Mouse (Mus musculus) cerebellum, adult 9-11 months (tissue): Measurements from ENCODE around the gene Crygb.
A peak's percentile ranks its signal among the peaks of the same experiment; 100 is the strongest.
"Not testable (repeated sequence)": the region's sequence is repeated elsewhere in the genome, so short reads cannot be mapped to it uniquely, and the experiment has no call there.

ENCODE experiments used
- DNase-seq: peaks from one replicate; pipeline ENCODE4 v3.0.0; 2022

Gene Crygb

DNA sequence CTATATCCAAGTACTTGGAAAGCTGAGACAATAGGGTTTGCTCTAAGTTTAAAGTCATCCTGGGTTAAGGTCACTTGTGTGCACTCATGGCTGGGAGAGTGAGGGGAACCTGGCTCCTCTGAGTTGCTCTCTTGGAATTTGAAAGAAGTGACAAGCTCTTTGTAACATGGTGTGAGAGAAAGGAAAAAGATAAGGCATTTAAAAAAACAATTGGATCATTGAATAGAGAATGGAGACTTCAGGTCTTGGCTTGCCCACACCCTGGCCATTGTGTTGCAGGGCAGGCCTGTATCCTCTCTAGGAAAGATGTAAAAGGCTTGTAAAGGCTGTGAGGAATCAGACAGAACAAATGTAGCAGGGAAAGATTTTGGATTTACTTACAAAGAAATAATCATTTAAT lies 14.2 kb downstream of the Crygb start:
- DNase-seq: no peak

DNA sequence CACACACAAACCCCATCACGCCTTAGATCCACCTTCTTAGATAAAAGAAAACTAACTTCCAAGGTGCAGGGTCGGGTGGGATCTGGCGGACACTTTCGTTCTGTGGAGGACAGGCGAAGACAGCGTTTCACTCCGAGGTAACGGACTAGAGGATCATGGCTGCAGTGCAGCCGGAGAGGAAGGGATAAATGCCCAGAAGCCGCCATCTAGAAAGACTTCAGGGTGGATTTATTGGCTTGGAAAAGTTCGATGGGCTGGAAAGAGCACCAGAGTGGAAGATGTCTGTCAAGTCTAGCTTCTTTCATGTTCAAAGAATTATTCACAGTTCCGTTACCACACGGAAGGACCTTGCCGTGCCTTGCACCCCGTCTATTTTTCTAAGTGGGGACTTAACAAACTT lies 17.9 kb downstream of the Crygb start:
- no peak for DNase-seq

DNA sequence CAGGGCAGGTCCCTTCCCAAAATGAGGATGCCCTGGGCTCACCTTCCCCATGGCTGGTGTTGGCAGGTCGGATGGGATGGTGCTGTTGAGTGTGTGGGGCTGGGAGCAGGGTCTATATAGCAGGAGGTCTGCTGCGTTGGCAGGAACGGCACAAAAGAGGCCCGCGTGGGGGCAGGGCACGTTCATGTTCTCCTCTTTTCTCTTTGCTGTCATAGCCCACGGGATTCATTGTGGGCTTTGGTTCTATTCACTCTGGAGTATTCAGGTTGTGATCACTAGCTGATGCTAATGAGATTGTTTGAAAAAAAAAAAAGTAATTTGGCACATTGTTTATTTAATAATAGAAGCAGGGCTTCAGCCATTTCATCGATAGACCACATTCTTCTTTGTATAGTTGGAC lies 18.7 kb downstream of the Crygb start, which contains the start of gene Crygd:
TSS of gene Crygd (minus strand) at position 101 of the 400 bp plus-strand sequence.
- DNase-seq: no peak

DNA sequence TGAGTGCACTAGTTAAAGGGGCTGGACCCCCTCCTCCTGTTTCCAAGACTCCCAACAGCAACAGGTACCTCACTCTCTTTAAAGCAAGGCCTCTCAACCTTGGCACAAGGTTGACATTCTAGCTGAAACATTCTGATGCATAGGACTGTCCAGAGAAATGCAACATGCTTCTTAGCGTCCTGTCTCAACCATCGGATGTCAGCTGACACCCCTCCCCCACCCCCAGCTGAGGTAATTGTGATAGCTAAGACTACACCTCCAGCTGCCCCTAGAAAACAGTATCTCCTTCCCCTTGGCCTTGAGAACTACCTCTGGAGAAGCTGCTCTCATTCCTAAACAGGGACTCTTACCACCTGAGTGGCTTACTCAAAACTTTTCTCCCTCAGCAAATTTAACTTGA lies 29.9 kb downstream of the Crygb start:
- no peak for DNase-seq

DNA sequence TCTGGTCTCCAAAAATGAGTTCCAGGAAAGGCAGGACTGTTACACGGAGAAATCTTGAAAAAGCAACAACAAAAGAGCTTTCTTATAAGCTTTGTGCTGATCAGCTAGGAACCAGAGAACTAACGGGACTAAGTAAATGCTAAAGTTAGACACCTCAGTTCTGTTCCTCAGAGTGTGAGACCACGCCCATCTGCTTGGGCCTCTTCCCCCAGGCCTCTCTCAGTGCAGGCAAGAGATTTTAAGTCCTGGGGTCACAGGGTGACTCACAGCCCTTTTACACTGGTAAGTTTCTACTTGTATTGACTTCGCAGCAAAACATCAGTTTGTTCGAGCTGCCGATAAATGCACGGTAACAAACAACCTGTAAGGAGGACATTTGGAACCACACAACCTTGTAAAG lies 30.4 kb downstream of the Crygb start:
- no peak for DNase-seq

DNA sequence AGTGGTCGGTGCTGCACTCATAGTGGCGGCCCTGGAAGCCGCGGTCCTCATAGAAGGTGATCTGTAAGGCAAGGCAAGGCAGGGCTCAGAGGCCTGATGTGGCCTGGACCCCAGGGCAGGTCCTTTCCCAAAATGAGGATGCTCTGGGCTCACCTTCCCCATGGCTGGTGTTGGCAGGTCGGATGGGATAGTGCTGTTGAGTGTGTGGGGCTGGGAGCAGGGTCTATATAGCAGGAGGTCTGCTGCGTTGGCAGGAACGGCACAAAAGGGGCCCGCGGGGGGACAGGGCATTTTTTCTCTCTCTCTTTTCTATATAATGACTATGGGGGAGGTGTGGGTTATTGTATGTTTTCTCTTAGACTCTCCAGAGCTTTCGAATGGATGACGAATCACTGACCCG lies 31.1 kb downstream of the Crygb start, which contains the start of gene Cryge:
TSS of gene Cryge (minus strand) at position 198 of the 400 bp plus-strand sequence.
- DNase-seq: not testable (repeated sequence)

DNA sequence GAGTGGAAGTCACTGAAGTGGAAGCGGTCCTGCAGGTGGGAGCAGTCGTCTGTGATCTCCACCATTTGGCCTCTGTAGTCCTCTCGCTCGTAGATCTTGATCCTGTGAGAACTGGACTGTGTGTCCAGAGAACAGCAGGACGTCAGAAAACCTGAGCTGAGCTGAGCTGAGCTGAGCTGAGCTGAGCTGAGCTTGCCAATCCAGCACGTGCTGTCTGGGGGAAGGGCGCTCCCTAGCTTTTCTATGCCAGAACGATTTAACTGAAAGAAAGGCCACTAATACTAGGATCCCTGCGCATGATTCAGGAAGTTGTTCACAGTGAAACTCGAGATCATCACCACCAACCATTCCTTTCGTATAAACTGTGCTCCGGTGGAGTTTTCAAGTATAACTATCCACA lies 33.3 kb downstream of the Crygb start:
- peak; percentile 6 for DNase-seq

DNA sequence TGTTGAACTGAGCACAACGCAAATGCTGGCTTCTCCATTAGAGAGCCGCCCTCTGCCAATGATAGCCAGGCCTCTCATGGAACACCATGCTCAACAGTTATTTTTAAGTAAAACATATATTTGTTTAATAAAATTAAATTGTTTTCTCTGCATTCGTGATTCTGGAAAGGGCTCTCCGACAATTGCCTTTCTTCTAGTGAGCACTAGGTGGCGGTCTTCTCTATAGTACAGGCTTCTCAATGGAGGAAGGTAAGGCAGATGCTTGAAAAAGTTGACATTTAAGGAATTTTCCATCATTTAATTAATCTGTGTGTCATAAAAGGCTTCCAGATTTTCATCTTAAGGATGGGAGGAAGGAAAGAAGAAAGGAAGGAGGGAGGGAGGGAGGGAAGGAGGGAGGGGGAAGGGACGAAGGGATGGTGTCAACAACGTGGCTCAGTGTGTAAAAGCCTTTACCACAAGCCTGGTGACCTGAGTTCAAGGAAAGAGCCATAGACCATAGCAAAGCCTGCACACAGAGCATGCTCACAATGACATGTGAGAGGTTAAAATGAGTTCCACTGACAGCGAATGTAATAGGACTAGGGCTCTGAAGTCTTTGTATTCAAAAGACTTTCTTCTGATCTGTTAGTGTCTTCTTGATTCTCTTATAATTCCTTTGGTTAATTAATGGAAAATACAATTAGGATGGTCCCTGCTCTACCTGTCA lies 35.5 kb downstream of the Crygb start:
- no peak for DNase-seq

DNA sequence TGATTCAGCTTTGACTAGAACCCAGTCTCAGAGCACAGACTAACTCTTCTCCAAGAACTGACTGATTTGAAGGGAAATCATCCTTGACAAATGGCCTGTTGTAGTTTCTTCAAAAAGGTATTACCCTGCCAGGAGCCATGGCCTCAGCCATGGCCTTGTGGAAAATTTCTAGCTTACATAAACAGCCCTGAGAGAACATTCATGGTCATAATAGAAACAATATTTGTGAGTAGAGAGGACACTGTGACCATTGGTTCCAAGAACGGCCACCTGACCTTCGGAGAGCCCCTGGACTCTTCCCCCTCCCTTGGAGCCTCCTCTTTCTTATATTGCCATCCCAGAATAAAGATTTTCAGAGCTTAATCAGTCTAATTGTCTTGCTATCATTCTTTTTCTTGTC lies 38.7 kb downstream of the Crygb start:
- DNase-seq: no peak

DNA sequence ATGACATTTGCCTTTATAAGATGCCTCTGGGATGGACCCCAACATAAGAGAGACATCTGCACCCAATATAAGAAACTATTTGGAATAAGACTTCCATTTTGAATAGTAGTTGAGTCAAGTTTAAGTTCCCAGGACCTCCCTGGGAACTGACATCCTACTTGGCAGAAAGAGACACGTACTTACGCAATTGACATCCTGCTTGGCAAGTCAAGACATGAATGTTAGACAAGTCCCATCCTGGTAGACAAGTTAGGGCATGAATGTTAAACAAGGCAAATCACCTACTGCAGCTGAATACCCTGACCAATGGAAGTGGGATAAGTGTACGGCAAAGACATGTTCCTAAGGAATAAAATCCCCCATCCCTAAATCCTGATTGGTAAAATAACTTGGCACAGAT lies 40.3 kb downstream of the Crygb start:
- no peak for DNase-seq

DNA sequence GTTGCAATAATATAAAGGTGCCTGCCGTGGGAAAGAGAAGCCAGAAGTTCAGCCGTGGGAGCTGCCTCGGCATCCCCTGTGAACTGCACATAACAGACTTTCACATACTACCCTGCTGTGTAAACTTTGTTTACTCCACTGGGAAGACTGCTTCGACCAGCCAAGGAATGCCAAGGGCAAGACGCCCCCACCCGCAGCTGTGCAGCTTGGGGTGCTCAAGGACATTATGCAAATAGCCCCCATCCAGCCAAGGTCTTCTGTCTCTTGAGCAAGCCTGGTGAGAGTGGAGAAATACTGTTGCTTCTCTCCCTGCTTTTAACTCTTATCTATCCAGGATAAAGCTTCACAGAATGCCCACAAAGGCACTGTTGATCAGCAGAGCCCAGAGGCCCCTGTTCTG lies 41.3 kb downstream of the Crygb start:
- no peak for DNase-seq

DNA sequence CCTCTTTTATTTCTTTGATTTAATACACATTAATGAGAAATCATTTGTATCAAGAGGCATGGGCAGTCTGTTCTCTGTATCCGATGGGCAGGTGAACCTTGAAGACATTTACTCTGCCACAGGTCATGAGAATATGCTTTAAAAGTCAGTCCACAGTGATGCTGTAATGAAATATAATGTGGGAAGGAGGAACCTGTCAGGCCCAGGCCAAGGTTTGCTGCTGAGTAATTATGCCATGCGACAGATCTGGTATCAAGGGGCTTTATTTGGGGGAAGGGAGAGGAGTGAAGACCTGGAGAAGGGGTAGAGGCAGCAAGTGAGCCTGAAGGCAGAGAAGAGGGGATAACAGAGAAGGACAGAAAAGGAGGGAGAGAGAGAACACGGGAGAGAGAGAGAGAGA lies 42.4 kb downstream of the Crygb start:
- DNase-seq: no peak

DNA sequence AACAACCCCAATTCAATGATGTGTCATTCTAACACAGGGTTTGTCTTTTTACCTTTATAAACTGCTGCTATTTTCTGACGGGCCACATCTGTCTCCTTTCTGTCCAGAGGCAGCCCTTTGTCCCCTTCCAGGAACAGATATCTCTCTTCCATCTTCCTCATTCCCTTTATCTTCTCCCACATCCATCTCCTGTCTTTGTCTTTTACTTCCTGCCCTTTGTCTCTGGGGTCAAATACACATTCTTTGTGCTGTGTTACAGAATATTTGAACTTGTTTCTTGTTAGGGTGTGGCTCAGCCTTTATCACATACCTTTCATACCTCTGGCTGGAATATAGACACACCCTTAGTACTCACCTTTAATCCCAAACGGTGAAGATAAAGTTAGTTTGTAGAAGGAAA lies 44.5 kb downstream of the Crygb start:
- DNase-seq: no peak

DNA sequence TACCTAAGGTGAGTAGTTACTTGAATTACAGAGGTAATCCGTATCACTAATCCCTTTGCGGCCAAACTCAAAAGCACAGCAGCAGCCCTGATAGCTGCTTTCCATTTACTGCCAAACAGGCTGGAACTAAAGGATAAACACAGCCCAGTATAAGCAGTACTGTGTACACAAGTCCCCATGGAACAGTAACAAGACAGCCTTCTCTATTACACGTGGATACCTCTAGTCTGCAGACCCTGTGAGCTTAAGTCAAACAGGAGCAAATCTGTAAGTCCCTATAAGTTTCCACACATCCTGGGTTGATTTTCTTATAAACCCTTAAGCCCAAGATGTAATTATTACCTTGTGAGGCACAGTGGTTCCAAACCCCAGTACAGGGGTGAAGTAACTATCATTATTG lies 46.6 kb downstream of the Crygb start:
- DNase-seq: no peak

DNA sequence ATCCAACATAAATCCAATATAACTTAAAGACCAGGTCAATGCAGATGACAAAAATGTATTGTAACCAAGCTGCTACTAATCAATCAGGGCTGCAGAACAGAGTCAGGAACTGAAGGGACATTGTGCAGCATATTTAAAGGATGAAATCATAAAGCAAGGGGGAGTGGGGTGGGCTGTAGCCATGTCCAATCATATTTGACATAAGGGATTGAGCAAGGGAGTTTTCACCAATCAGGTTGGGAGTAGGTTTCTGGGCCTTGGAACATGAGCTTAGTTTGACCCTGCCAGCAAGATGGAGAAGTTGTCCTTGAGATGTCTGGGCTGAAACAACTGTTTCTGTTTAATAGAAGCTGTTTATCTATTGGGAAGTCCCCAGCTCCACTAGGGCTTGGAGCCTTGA lies 49.4 kb downstream of the Crygb start, which contains the start of gene Akr1cl:
TSS of gene Akr1cl (minus strand) at position 119 of the 400 bp plus-strand sequence.
- no peak for DNase-seq
